Mouse (Mus musculus) stomach, embryonic 15.5 days (tissue): ENCODE data around the gene Gm47283. TPM values are rescaled to one million over a fixed set of nuclear protein-coding genes. Genes with fewer than 3 reads are reported as not detected.
"Not testable (repeated sequence)": the region's sequence is repeated elsewhere in the genome, so short reads cannot be mapped to it uniquely, and the experiment has no call there.

Source experiments
- ATAC-seq: fragments of 200-750 bp; cut with Nextera tagmentation; 2 replicates; pipeline ENCODE4 v1.8.0; 2017; ENCODE audit warnings: low read depth, moderate number of reproducible peaks, moderate TSS enrichment; ENCODE audit not compliant: insufficient read depth, low FRiP score
- H3K27ac ChIP-seq: fragments of 300-500 bp; sonication (generic); 2 replicates; pipeline ENCODE4 v1.5.1; 2015; ENCODE audit warnings: mild to moderate bottlenecking, inconsistent platforms
- H3K27me3 ChIP-seq: fragments of 300-500 bp; sonication (generic); replicated peaks from 2 replicates; pipeline ENCODE4 v1.6.1; 2015; ENCODE audit warnings: inconsistent platforms
- H3K36me3 ChIP-seq: fragments of 300-500 bp; sonication (generic); 2 replicates; pipeline ENCODE4 v1.6.1; 2015; ENCODE audit warnings: inconsistent platforms
- H3K4me1 ChIP-seq: fragments of 300-500 bp; sonication (generic); 2 replicates; pipeline ENCODE4 v1.6.1; 2015; ENCODE audit warnings: inconsistent platforms
- H3K4me2 ChIP-seq: fragments of 300-500 bp; sonication (generic); 2 replicates; pipeline ENCODE4 v1.6.1; 2015; ENCODE audit warnings: mild to moderate bottlenecking, inconsistent platforms
- H3K4me3 ChIP-seq: fragments of 300-500 bp; sonication (generic); replicated peaks from 2 replicates; pipeline ENCODE4 v1.5.1; 2015; ENCODE audit warnings: inconsistent platforms
- H3K9ac ChIP-seq: fragments of 300-500 bp; sonication (generic); 2 replicates; pipeline ENCODE4 v1.6.1; 2015; ENCODE audit warnings: inconsistent platforms
- H3K9me3 ChIP-seq: fragments of 300-500 bp; sonication (generic); 2 replicates; pipeline ENCODE4 v1.6.1; 2016; ENCODE audit warnings: inconsistent platforms
- WGBS: fragments of 180-500 bp; shearing (Covaris S2); methylation state at CpG from one replicate; pipeline ENCODE4 v1.1.7; 2015; 5-methylcytosine and 5-hydroxymethylcytosine counted together
- polyA plus RNA-seq: library from polyadenylated mRNA; unstranded; fragments of >200 nt; fragmentation: Nextera tagmentation; extraction: Ambion mirVana; gene quantifications from 2 replicates; pipeline ENCODE4 v1.2.1, GENCODE M21; 2015

Gm47283 gene
- not detected in 2 replicates for polyA plus RNA-seq

DNA sequence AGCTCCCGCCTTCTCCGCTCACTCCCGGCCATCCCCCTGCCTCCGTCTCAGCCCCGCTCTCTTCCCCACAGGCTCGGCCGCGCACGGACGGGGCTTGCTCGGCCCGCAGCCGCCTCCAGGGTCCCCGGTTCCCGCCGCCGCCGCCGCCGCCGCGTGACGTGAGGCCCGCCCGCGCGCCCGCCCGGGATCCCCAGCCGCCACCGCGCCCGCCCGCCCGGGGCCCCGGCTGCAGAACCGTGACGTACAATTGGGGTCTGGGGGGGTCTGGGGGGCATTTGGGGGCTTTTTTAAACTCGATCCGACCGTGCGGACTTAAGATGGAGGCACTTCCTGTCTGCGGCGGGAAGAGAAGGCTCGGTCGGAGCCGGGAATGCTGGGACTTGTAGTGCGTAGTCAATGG, at the start of gene Gm47283:
Gene Gm47283 (plus strand): TSS at position 301 of the 400 bp plus-strand sequence.
- not testable (repeated sequence) for H3K4me1 ChIP-seq, H3K4me2 ChIP-seq, ATAC-seq, H3K27me3 ChIP-seq, H3K36me3 ChIP-seq, H3K9ac ChIP-seq, H3K4me3 ChIP-seq, H3K27ac ChIP-seq, H3K9me3 ChIP-seq
- no CpG with 5 or more reads among the region's 48 CpGs for WGBS

DNA sequence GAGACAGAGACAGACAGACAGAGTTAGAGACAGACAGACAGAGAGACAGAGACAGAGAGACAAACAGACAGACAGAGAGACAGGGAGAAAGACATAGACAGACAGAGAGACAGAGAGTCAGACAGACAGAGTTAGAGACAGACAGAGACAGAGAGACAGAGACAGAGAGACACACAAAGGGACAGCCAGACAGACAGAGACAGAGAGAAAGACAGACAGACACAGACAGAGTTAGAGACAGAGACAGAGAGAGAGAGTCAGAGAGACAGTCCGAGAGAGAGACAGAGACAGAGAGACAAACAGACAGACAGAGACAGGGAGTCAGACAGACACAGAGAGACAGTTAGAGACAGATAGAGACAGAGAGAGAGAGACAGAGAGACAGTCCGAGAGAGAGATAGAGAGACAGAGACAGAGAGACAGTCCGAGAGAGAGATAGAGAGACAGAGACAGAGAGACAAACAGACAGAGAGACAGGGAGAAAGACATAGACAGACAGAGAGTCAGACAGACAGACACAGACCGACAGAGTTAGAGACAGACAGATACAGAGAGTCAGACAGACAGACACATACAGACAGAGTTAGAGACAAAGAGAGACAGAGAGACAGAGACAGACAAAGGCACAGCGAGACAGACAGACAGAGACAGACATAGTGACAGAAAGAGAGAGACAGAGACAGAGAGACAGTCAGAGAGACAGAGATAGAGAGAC, 49.2 kb upstream of the Gm47283 start:
- ATAC-seq, H3K27ac ChIP-seq, H3K4me2 ChIP-seq, H3K27me3 ChIP-seq, H3K4me1 ChIP-seq, H3K4me3 ChIP-seq, H3K9ac ChIP-seq: not testable (repeated sequence)
- peaks cover 14% of the 10 kb centered on the region; the same call in 1 of the 2 replicates for H3K9me3 ChIP-seq
- peaks cover 12% of the 10 kb centered on the region for H3K36me3 ChIP-seq
- 94% methylated on average over 4 of the region's 5 CpGs for WGBS

DNA sequence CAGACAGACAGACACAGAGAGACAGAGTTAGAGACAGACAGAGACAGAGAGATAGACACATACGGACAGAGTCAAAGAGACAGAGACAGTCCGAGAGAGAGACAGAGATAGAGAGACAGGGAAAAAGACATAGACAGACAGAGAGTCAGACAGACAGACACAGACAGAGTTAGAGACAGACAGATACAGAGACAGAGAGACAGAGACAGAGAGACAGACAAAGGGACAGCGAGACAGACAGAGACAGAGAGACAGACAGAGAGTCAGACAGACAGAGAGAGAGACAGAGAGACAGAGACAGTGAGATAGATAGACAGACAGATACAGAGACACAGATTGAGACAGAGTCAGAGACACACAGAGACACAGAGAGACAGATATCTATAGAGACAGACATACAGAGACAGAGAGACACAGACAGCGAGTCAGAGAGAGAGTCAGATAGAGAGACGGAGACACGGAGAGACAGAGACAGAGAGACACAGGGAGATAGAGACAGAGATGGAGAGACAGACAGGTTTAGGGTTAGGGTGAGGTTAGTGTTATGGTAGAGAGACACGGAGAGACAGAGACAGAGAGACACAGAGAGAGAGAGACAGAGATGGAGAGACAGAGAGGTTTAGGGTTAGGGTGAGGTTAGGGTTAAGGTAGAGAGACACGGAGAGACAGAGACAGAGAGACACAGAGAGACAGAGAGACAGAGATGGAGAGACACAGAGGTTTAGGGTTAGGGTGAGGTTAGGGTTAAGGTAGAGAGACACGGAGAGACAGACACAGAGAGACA, 48.1 kb upstream of the Gm47283 start:
- WGBS = 82% methylated on average over 6 of the region's 9 CpGs
- not testable (repeated sequence) for ATAC-seq

GRCm38 (mm10) chrY:90737606-90738430, 46.7 kb upstream of the Gm47283 start:
- no peaks in the 10 kb centered on the region for H3K27me3 ChIP-seq
- H3K4me1 ChIP-seq = no peaks in the 10 kb centered on the region
- no peak for ATAC-seq
- H3K4me3 ChIP-seq = no peak overlapping the region
- 57% methylated on average over 3 of the region's 7 CpGs for WGBS
- peaks cover 32% of the 10 kb centered on the region for H3K9me3 ChIP-seq
- H3K9ac ChIP-seq = no peak overlapping the region
- H3K27ac ChIP-seq = no peak overlapping the region
- peaks cover 29% of the 10 kb centered on the region for H3K36me3 ChIP-seq
- H3K4me2 ChIP-seq = no peak overlapping the region

More for the DNA sequence above, 48.1 kb upstream of the Gm47283 start:
- H3K36me3 ChIP-seq = peaks cover 16% of the 10 kb centered on the region
- H3K4me1 ChIP-seq, H3K4me2 ChIP-seq, H3K27ac ChIP-seq, H3K9ac ChIP-seq, H3K27me3 ChIP-seq, H3K4me3 ChIP-seq: not testable (repeated sequence)
- peaks cover 19% of the 10 kb centered on the region; the same call in 1 of the 2 replicates for H3K9me3 ChIP-seq

DNA sequence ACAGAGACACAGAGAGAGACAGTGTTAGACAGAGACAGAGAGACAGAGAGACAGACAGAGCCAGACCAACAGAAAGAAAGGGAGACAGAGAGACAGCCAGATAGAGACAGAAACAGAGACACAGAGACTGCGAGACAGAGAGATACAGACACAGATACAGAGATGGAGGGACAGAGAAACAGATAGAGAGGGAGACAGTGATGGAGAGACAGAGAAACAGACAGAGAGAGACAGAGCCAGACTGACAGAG, 46.2 kb upstream of the Gm47283 start:
- H3K9me3 ChIP-seq = peaks cover 32% of the 10 kb centered on the region
- no peaks in the 10 kb centered on the region for H3K4me1 ChIP-seq
- H3K9ac ChIP-seq = no peak overlapping the region
- no peak overlapping the region for H3K4me3 ChIP-seq
- WGBS = 76% methylated on average over 1 of the region's 1 CpGs
- ATAC-seq = no peak
- H3K4me2 ChIP-seq = no peak overlapping the region
- no peak overlapping the region for H3K27ac ChIP-seq
- peaks cover 29% of the 10 kb centered on the region for H3K36me3 ChIP-seq
- no peaks in the 10 kb centered on the region for H3K27me3 ChIP-seq

DNA sequence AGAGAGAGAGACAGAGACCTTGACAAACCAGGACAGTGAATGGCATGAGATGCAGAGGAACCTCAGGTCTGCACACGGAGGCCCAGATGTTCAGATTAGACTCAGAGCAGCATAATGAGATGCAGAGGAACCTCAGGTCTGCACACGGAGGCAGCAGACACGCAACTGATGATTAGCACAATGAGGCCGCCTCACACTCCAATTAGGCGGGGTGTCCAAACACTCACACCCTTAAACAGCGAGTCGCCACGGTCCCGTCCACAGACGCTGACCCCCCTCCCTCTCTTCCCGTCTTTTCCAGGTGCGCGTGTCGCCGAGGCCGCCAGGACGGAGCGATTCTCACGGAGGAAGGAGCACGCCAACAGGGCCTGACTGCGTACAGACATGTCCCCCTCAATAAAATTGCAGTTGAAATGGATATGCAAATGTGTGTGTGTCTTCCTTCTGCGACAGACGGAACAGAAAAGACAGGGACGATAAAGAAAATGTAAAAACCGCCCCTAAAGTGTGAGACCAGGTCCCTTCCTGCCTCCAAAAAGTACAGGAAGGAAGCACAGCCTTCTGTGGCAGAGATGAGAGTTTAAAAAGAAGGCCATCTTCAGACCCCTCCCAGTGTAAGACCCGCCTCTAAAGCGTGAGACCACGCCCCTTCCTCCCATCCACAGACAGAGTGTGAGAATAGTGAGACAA, 45.6 kb upstream of the Gm47283 start:
- H3K4me2 ChIP-seq, H3K27ac ChIP-seq: not testable (repeated sequence)
- peaks cover 29% of the 10 kb centered on the region for H3K36me3 ChIP-seq

GRCm38 (mm10) chrY:90739531-90740012, 45.0 kb upstream of the Gm47283 start:
- H3K9ac ChIP-seq, H3K27ac ChIP-seq, H3K4me1 ChIP-seq, H3K27me3 ChIP-seq, H3K4me2 ChIP-seq, H3K4me3 ChIP-seq, ATAC-seq: not testable (repeated sequence)
- H3K9me3 ChIP-seq = peaks cover 37% of the 10 kb centered on the region
- WGBS = 47% methylated on average over 11 of the region's 11 CpGs
- H3K36me3 ChIP-seq = peaks cover 34% of the 10 kb centered on the region

More for the DNA sequence above, 45.6 kb upstream of the Gm47283 start:
- H3K4me1 ChIP-seq, H3K4me3 ChIP-seq, H3K27me3 ChIP-seq, H3K9ac ChIP-seq: not testable (repeated sequence)
- 72% methylated on average over 28 of the region's 28 CpGs for WGBS
- peak; percentile 10; the same call in 1 of the 2 replicates for ATAC-seq
- peaks cover 32% of the 10 kb centered on the region for H3K9me3 ChIP-seq

DNA sequence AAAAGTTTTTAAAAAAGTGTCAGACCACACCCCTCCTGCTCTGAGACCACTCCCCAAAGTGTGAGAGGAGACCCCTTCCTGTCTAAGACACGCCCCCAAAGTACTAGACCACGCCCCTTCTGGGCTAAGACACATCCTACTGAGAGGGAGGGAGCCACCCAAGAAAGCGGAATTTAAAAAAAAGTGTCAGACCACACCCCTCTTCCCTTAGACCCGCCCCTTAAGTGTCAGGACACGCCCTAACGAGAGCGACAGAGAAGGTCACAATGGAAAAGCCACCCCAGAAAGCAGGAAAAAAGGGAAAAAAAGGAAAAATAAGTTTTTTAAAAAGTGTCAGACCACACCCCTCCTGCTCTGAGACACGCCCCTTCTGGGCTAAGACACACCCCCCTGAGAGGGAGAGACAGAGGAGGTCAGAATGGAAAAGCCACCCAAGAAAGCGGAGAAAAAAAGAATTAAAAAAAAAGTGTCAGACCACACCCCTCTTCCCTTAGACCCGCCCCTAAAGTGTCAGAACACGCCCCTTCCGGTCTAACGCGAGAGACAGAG, 44.5 kb upstream of the Gm47283 start:
- Histone ChIP-seq H3K9ac (no peak overlapping the region), H3K27me3 (no peaks in the 10 kb centered on the region), H3K9me3 (peaks cover 37% of the 10 kb centered on the region), H3K27ac (no peak overlapping the region), H3K4me1 (no peaks in the 10 kb centered on the region), H3K4me2 (no peak overlapping the region), H3K36me3 (peaks cover 34% of the 10 kb centered on the region), H3K4me3 (no peak overlapping the region)
- WGBS = 47% methylated on average over 14 of the region's 14 CpGs
- ATAC-seq = 0 out of 2 replicates have a peak, but pooled peaks have one; percentile 3

GRCm38 (mm10) chrY:90741006-90741405, 43.5 kb upstream of the Gm47283 start:
- H3K4me2 ChIP-seq, H3K27ac ChIP-seq, H3K27me3 ChIP-seq, H3K4me1 ChIP-seq, H3K9ac ChIP-seq, H3K4me3 ChIP-seq: not testable (repeated sequence)
- ATAC-seq = peak; percentile 51
- Histone ChIP-seq H3K9me3 (peaks cover 37% of the 10 kb centered on the region), H3K36me3 (peaks cover 34% of the 10 kb centered on the region)
- 78% methylated on average over 38 of the region's 38 CpGs for WGBS

- 84% methylated on average over 43 of the region's 43 CpGs for WGBS
- peaks cover 37% of the 10 kb centered on the region for H3K9me3 ChIP-seq
- not testable (repeated sequence) for H3K4me2 ChIP-seq, H3K27me3 ChIP-seq, H3K9ac ChIP-seq, H3K4me3 ChIP-seq, H3K4me1 ChIP-seq, H3K27ac ChIP-seq
- ATAC-seq = peak; percentile 47
- peaks cover 34% of the 10 kb centered on the region for H3K36me3 ChIP-seq
These were observed 42.9 kb upstream of the Gm47283 start for GRCm38 (mm10) chrY:90741452-90742260.
